Mouse (Mus musculus) neural tube, embryonic 14.5 days (tissue): ENCODE measurements around the gene 4930402F06Rik. TPM values are rescaled to one million over a fixed set of nuclear protein-coding genes. Genes with fewer than 3 reads are reported as not detected.

Source experiments
- ATAC-seq: fragments of 200-750 bp; cut with Nextera tagmentation; 2 replicates; pipeline ENCODE4 v1.8.0; 2017; ENCODE audit warnings: low read depth, mild to moderate bottlenecking, moderate TSS enrichment, moderate library complexity
- H3K27ac ChIP-seq: fragments of 300-500 bp; sonication (generic); 2 replicates; pipeline ENCODE4 v1.5.1; 2014; ENCODE audit warnings: low read depth, mild to moderate bottlenecking, control low read depth, low read length, moderate library complexity, mixed read lengths
- H3K27me3 ChIP-seq: fragments of 300-500 bp; sonication (generic); 2 replicates; pipeline ENCODE4 v1.6.1; 2014; ENCODE audit warnings: low read length; ENCODE audit not compliant: control insufficient read depth, insufficient read depth
- H3K36me3 ChIP-seq: fragments of 300-500 bp; sonication (generic); 2 replicates; pipeline ENCODE4 v1.6.1; 2014; ENCODE audit warnings: low read length, mixed read lengths; ENCODE audit not compliant: control insufficient read depth, insufficient read depth
- H3K4me1 ChIP-seq: fragments of 300-500 bp; sonication (generic); 2 replicates; pipeline ENCODE4 v1.6.1; 2014; ENCODE audit warnings: low read length; ENCODE audit not compliant: control insufficient read depth, insufficient read depth
- H3K4me2 ChIP-seq: fragments of 300-500 bp; sonication (generic); 2 replicates; pipeline ENCODE4 v1.6.1; 2014; ENCODE audit warnings: mild to moderate bottlenecking, low read depth, low read length, control low read depth
- H3K4me3 ChIP-seq: fragments of 300-500 bp; sonication (generic); 2 replicates; pipeline ENCODE4 v1.5.1; 2014; ENCODE audit warnings: low read depth, low read length, control low read depth, mixed read lengths
- H3K9ac ChIP-seq: fragments of 300-500 bp; sonication (generic); replicated peaks from 2 replicates; pipeline ENCODE4 v1.6.1; 2014; ENCODE audit warnings: low read depth, mild to moderate bottlenecking, control low read depth, low read length, mixed read lengths
- H3K9me3 ChIP-seq: fragments of 300-500 bp; sonication (generic); 2 replicates; pipeline ENCODE4 v1.6.1; 2016; ENCODE audit warnings: low read length; ENCODE audit not compliant: control insufficient read depth
- WGBS: fragments of 180-500 bp; shearing (Covaris S2); extraction: QIAGEN DNeasy Blood & Tissue Kit; methylation state at CpG from one replicate; pipeline ENCODE4 v1.1.7; 2014; 5-methylcytosine and 5-hydroxymethylcytosine counted together
- polyA plus RNA-seq: library from polyadenylated mRNA; unstranded; fragments of >200 nt; fragmentation: Nextera tagmentation; extraction: Ambion mirVana; gene quantifications from 2 replicates; pipeline ENCODE4 v1.2.1, GENCODE M21; 2014

Gene 4930402F06Rik
- polyA plus RNA-seq, 1 experiment from 2014 or later = not detected

DNA sequence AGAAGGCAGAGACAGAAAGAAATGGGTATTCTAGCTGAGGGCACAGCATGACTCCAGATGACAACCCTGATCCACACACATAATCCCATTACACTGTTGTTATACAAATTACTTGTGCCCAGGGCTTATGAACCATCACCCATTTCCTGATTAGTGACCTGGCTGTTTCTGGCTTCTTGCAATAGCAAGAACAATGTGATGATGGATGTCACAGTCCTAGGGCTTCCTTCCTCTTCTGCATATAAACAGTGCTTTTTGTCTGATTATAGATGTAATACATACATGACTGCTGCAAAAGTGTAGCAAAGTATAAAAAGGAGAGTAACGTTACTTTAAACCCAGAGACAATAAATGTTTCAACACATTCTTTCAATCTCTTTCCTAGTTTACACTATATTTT is 70.0 kb downstream of the 4930402F06Rik start:
- Histone ChIP-seq H3K36me3 (no peaks in the 10 kb centered on the region), H3K9me3 (no peaks in the 10 kb centered on the region), H3K4me1 (no peaks in the 10 kb centered on the region), H3K4me2 (no peak overlapping the region), H3K9ac (no peak overlapping the region), H3K27me3 (no peaks in the 10 kb centered on the region), H3K4me3 (no peak overlapping the region), H3K27ac (no peak overlapping the region)
- whole genome bisulfite sequencing = 77% methylated on average over 1 of the region's 1 CpGs
- no peak for ATAC-seq

DNA sequence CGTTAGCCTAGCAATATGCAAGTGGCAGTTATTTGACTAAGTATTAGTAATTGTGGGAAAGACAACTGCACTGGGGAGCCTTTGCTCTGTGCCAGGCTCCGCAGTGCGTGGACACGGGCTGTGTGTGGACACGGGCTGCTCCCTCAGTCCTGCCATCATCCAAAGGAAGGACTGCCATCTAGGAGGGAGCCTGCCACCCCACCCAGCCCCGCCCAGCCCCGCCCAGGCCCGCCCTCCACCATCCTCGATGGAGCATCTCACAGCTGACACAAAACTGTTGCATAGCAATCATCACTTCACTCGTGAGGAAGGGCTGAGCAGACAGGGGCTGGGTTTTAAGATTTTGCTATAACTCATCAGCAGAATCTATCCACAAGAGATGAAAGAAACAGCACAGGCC is 71.0 kb downstream of the 4930402F06Rik start:
- H3K4me2 ChIP-seq = no peak overlapping the region
- no peaks in the 10 kb centered on the region for H3K27me3 ChIP-seq
- H3K27ac ChIP-seq = no peak overlapping the region
- no peak overlapping the region for H3K9ac ChIP-seq
- WGBS = 70% methylated on average over 10 of the region's 10 CpGs
- no peak overlapping the region for H3K4me3 ChIP-seq
- no peaks in the 10 kb centered on the region for H3K4me1 ChIP-seq
- H3K9me3 ChIP-seq = no peaks in the 10 kb centered on the region
- ATAC-seq = no peak
- H3K36me3 ChIP-seq = no peaks in the 10 kb centered on the region

Other genes starting within 250 kb of the 4930402F06Rik start
- 426 and 429 TPM in 2 replicates for gene Rab14, start 196.1 kb downstream of the 4930402F06Rik start, polyA plus RNA-seq
- 19.3 and 38.1 TPM in 2 replicates for gene Gsn, start 140.8 kb downstream of the 4930402F06Rik start, polyA plus RNA-seq
- gene Stom, start 60.2 kb downstream of the 4930402F06Rik start, polyA plus RNA-seq = 14.2 and 20.8 TPM in 2 replicates
- not detected in 2 replicates for gene 4930568D16Rik, start 29.4 kb downstream of the 4930402F06Rik start, polyA plus RNA-seq
- gene Ggta1, start 66.1 kb upstream of the 4930402F06Rik start, polyA plus RNA-seq = 5.3 and 8.9 TPM in 2 replicates
- 48.5 and 54.1 TPM in 2 replicates for gene Dab2ip, start 161.1 kb upstream of the 4930402F06Rik start, polyA plus RNA-seq